10 mouse cellular contexts compared by ENCODE assay signal in genomic region chr4:41470684-41471383, GRCm38 (mm10). TPM values are rescaled to one million over a fixed set of nuclear protein-coding genes. Genes with fewer than 3 reads are reported as not detected.
DNase-seq lines count a peak whose midpoint lies in the region; ATAC-seq lines count a peak whose summit lies in the region.
"Had no signal": no experiment of that assay in that cellular context is flagged by ENCODE, and none has a peak within 500 bp of the region (broad histone marks: within the 10 kb centered on the region; RNA-seq: fewer than 3 reads in every experiment).

No protein-coding gene starts in this region.

- no peak overlapping the region for H3K4me2 ChIP-seq in heart, embryonic 13.5 days
- no peak overlapping the region for H3K4me2 ChIP-seq in embryonic facial prominence, embryonic 14.5 days (ENCODE audit: low read depth, low read length)
- no peak overlapping the region for H3K4me2 ChIP-seq in hindbrain, embryonic 16.5 days (ENCODE audit: low read length)
- H3K4me2 ChIP-seq in midbrain, embryonic 14.5 days (ENCODE audit: low read length): no peak overlapping the region
- H3K4me2 ChIP-seq: liver, embryonic 15.5 days had no signal

- H3K4me1 ChIP-seq in heart, embryonic 13.5 days: peaks cover 8% of the 10 kb centered on the region; the same call in 1 of the 2 replicates
- peaks cover 3% of the 10 kb centered on the region; the same call in 1 of the 2 replicates for H3K4me1 ChIP-seq in embryonic facial prominence, embryonic 14.5 days (ENCODE audit: control insufficient read depth, insufficient read depth, low read length)
- peaks cover 14% of the 10 kb centered on the region for H3K4me1 ChIP-seq in hindbrain, embryonic 16.5 days (ENCODE audit: control insufficient read depth, insufficient read depth, low read depth, low read length)
- peaks cover 7% of the 10 kb centered on the region; the same call in 1 of the 2 replicates for H3K4me1 ChIP-seq in midbrain, embryonic 14.5 days (ENCODE audit: control insufficient read depth, insufficient read depth, low read length)

- no peak for DNase-seq in heart, postnatal 36 days
- peak; percentile 66 for DNase-seq in embryonic facial prominence, embryonic 14.5 days (ENCODE audit: low spot score)
- peak; percentile 74 for DNase-seq in midbrain, embryonic 14.5 days
- no peak for DNase-seq in adrenal gland, postnatal 10 days
- no peak for DNase-seq in adrenal gland, adult (ENCODE audit: inconsistent age in 2 of 2, low spot score in 1 of 2)
- DNase-seq: cerebellum, adult 11 months had no signal

- H3K4me3 ChIP-seq in heart, embryonic 13.5 days: no peak overlapping the region
- H3K4me3 ChIP-seq in embryonic facial prominence, embryonic 14.5 days (ENCODE audit: low read depth, low read length): no peak overlapping the region
- H3K4me3 ChIP-seq in hindbrain, embryonic 16.5 days (ENCODE audit: low read length): no peak overlapping the region
- no peak overlapping the region for H3K4me3 ChIP-seq in midbrain, embryonic 14.5 days (replicated peaks; ENCODE audit: low read depth, low read length)
- H3K4me3 ChIP-seq: liver, embryonic 15.5 days had no signal

- H3K36me3 ChIP-seq in heart, embryonic 13.5 days: no peaks in the 10 kb centered on the region
- H3K36me3 ChIP-seq in embryonic facial prominence, embryonic 14.5 days (ENCODE audit: control insufficient read depth, insufficient read depth, low read length): no peaks in the 10 kb centered on the region
- H3K36me3 ChIP-seq in hindbrain, embryonic 16.5 days (ENCODE audit: control insufficient read depth, insufficient read depth, low read length): no peaks in the 10 kb centered on the region
- no peaks in the 10 kb centered on the region for H3K36me3 ChIP-seq in midbrain, embryonic 14.5 days (ENCODE audit: control insufficient read depth, insufficient read depth, low read length)
- H3K36me3 ChIP-seq: liver, embryonic 15.5 days had no signal

- no peaks in the 10 kb centered on the region for H3K27me3 ChIP-seq in heart, embryonic 13.5 days (replicated peaks)
- no peaks in the 10 kb centered on the region for H3K27me3 ChIP-seq in embryonic facial prominence, embryonic 14.5 days (replicated peaks; ENCODE audit: control insufficient read depth, insufficient read depth, low read length)
- H3K27me3 ChIP-seq in hindbrain, embryonic 16.5 days (replicated peaks; ENCODE audit: control insufficient read depth, insufficient read depth, low read length): no peaks in the 10 kb centered on the region
- no peaks in the 10 kb centered on the region for H3K27me3 ChIP-seq in midbrain, embryonic 14.5 days (ENCODE audit: control insufficient read depth, insufficient read depth, low read length)
- H3K27me3 ChIP-seq: liver, embryonic 15.5 days had no signal

- H3K9ac ChIP-seq in heart, embryonic 13.5 days: 0 out of 2 replicates have a peak overlapping the region, but pooled peaks have one; percentile 19
- no peak overlapping the region for H3K9ac ChIP-seq in embryonic facial prominence, embryonic 14.5 days (ENCODE audit: low read depth, low read length)
- no peak overlapping the region for H3K9ac ChIP-seq in hindbrain, embryonic 16.5 days (ENCODE audit: low read depth, low read length)
- no peak overlapping the region for H3K9ac ChIP-seq in midbrain, embryonic 14.5 days (replicated peaks; ENCODE audit: low read length)
- H3K9ac ChIP-seq: liver, embryonic 15.5 days had no signal

- intact Hi-C loops in heart, postnatal 36 days (cut with DNase I): no loop called here

- H3K27ac ChIP-seq in heart, embryonic 13.5 days (replicated peaks): no peak overlapping the region
- no peak overlapping the region for H3K27ac ChIP-seq in embryonic facial prominence, embryonic 14.5 days (replicated peaks; ENCODE audit: low read depth, low read length)
- H3K27ac ChIP-seq in hindbrain, embryonic 16.5 days (ENCODE audit: low read depth, low read length): peak overlapping the region; percentile 14
- H3K27ac ChIP-seq in midbrain, embryonic 14.5 days (replicated peaks; ENCODE audit: low read depth, low read length): peak overlapping the region; percentile 34; the same call in 1 of the 2 replicates
- H3K27ac ChIP-seq: liver, embryonic 15.5 days had no signal

- ATAC-seq in heart, embryonic 13.5 days (ENCODE audit: extremely low read depth, insufficient number of reproducible peaks, low FRiP score, low TSS enrichment): no peak
- peak; percentile 50; the same call in 1 of the 2 replicates for ATAC-seq in embryonic facial prominence, embryonic 14.5 days (ENCODE audit: low read depth)
- ATAC-seq in hindbrain, embryonic 16.5 days: peak; percentile 86
- ATAC-seq in midbrain, embryonic 14.5 days (ENCODE audit: low FRiP score, low TSS enrichment): peak; percentile 73
- ATAC-seq in CD4-positive, CD25-positive, alpha-beta regulatory T cell, adult 4 months: no peak

- WGBS in heart, embryonic 13.5 days: 45% methylated on average over 5 of the region's 5 CpGs
- 36% methylated on average over 5 of the region's 5 CpGs for WGBS in embryonic facial prominence, embryonic 14.5 days
- WGBS in hindbrain, embryonic 16.5 days: 19% methylated on average over 5 of the region's 5 CpGs
- WGBS in midbrain, embryonic 14.5 days: 21% methylated on average over 5 of the region's 5 CpGs

- H3K9me3 ChIP-seq in heart, embryonic 13.5 days: no peaks in the 10 kb centered on the region
- H3K9me3 ChIP-seq in embryonic facial prominence, embryonic 14.5 days (ENCODE audit: control insufficient read depth, low read length): no peaks in the 10 kb centered on the region
- no peaks in the 10 kb centered on the region for H3K9me3 ChIP-seq in hindbrain, embryonic 16.5 days (ENCODE audit: control insufficient read depth, low read length)
- no peaks in the 10 kb centered on the region for H3K9me3 ChIP-seq in midbrain, embryonic 14.5 days (ENCODE audit: control insufficient read depth, low read length)
- H3K9me3 ChIP-seq: liver, embryonic 15.5 days had no signal

RNA-seq across cellular contexts. Expression of gene Nudt2, which starts 5.9 kb away (rescaled TPM):
- polyA plus RNA-seq in heart, embryonic 13.5 days (2015; fragmentation: Nextera tagmentation; extraction: Ambion mirVana): 39.6 and 43.1 TPM in 2 replicates
- total RNA-seq in heart, postnatal 36 days (2021): 10 to 100 TPM; 29.0 to 32.7 TPM
- polyA plus RNA-seq in embryonic facial prominence, embryonic 14.5 days (2014; fragmentation: Nextera tagmentation; extraction: Ambion mirVana): 49.0 and 50.7 TPM in 2 replicates
- 74.1 and 76.8 TPM in 2 replicates for polyA plus RNA-seq in hindbrain, embryonic 16.5 days (2015; fragmentation: Nextera tagmentation; extraction: Ambion mirVana)
- polyA plus RNA-seq in midbrain, embryonic 14.5 days (2014; fragmentation: Nextera tagmentation; extraction: Ambion mirVana): 68.4 and 79.9 TPM in 2 replicates
- total RNA-seq in adrenal gland, postnatal 10 days (2021): 10 to 100 TPM; 30.2 to 30.9 TPM
- 10 to 100 TPM; 16.7 to 21.5 TPM for polyA plus RNA-seq in CD4-positive, CD25-positive, alpha-beta regulatory T cell, adult 4 months (2017; shearing (Covaris generic))

RNA-seq across cellular contexts. Expression of gene Kif24, which starts 6.1 kb away (rescaled TPM):
- polyA plus RNA-seq in heart, embryonic 13.5 days (2015; fragmentation: Nextera tagmentation; extraction: Ambion mirVana): 3.4 and 4.2 TPM in 2 replicates
- total RNA-seq in heart, postnatal 36 days (2021): 1 to 10 TPM in 1 of 2 experiments, under 1 TPM in 1; 0.35 to 1.2 TPM
- polyA plus RNA-seq in embryonic facial prominence, embryonic 14.5 days (2014; fragmentation: Nextera tagmentation; extraction: Ambion mirVana): 5.7 and 6.3 TPM in 2 replicates
- polyA plus RNA-seq in hindbrain, embryonic 16.5 days (2015; fragmentation: Nextera tagmentation; extraction: Ambion mirVana): 2.4 and 2.8 TPM in 2 replicates
- 3.3 and 3.7 TPM in 2 replicates for polyA plus RNA-seq in midbrain, embryonic 14.5 days (2014; fragmentation: Nextera tagmentation; extraction: Ambion mirVana)
- total RNA-seq in adrenal gland, postnatal 10 days (2021): 1 to 10 TPM; 2.8 to 4.5 TPM
- 1 to 10 TPM; 1.6 to 1.7 TPM for polyA plus RNA-seq in CD4-positive, CD25-positive, alpha-beta regulatory T cell, adult 4 months (2017; shearing (Covaris generic))

RNA-seq across cellular contexts. Expression of gene AI464131, which starts 32.0 kb away (rescaled TPM):
- polyA plus RNA-seq in heart, embryonic 13.5 days (2015; fragmentation: Nextera tagmentation; extraction: Ambion mirVana): 2.0 and 2.2 TPM in 2 replicates
- 10 to 100 TPM; 11.6 to 11.8 TPM for total RNA-seq in heart, postnatal 36 days (2021)
- 12.5 and 13.7 TPM in 2 replicates for polyA plus RNA-seq in embryonic facial prominence, embryonic 14.5 days (2014; fragmentation: Nextera tagmentation; extraction: Ambion mirVana)
- polyA plus RNA-seq in hindbrain, embryonic 16.5 days (2015; fragmentation: Nextera tagmentation; extraction: Ambion mirVana): 18.4 and 19.5 TPM in 2 replicates
- polyA plus RNA-seq in midbrain, embryonic 14.5 days (2014; fragmentation: Nextera tagmentation; extraction: Ambion mirVana): 7.2 and 8.0 TPM in 2 replicates
- 10 to 100 TPM; 13.3 to 17.4 TPM for total RNA-seq in adrenal gland, postnatal 10 days (2021)
- not detected for polyA plus RNA-seq in CD4-positive, CD25-positive, alpha-beta regulatory T cell, adult 4 months (2017; shearing (Covaris generic))

RNA-seq across cellular contexts. Expression of gene 1110017D15Rik, which starts 46.3 kb away (rescaled TPM):
- 0.44 TPM in 1 of 2 replicates, not detected in the other for polyA plus RNA-seq in heart, embryonic 13.5 days (2015; fragmentation: Nextera tagmentation; extraction: Ambion mirVana)
- under 1 TPM in 1 of 2 experiments, not detected in 1; 0.43 TPM for total RNA-seq in heart, postnatal 36 days (2021)
- polyA plus RNA-seq in embryonic facial prominence, embryonic 14.5 days (2014; fragmentation: Nextera tagmentation; extraction: Ambion mirVana): 6.0 and 16.3 TPM in 2 replicates
- 17.9 and 21.7 TPM in 2 replicates for polyA plus RNA-seq in hindbrain, embryonic 16.5 days (2015; fragmentation: Nextera tagmentation; extraction: Ambion mirVana)
- polyA plus RNA-seq in midbrain, embryonic 14.5 days (2014; fragmentation: Nextera tagmentation; extraction: Ambion mirVana): 12.9 and 13.2 TPM in 2 replicates
- under 1 TPM in 1 of 2 experiments, not detected in 1; 0.45 TPM for total RNA-seq in adrenal gland, postnatal 10 days (2021)
- not detected for polyA plus RNA-seq in CD4-positive, CD25-positive, alpha-beta regulatory T cell, adult 4 months (2017; shearing (Covaris generic))
- polyA plus RNA-seq: liver, embryonic 15.5 days had no signal

Comparison
In these comparisons a context has a peak if more than half of its experiments do, and no peak if none do; other contexts are left out.
1. ATAC-seq: peak in embryonic facial prominence, embryonic 14.5 days (single experiment), hindbrain, embryonic 16.5 days (single experiment) and midbrain, embryonic 14.5 days (single experiment); none in heart, embryonic 13.5 days (single experiment) and CD4-positive, CD25-positive, alpha-beta regulatory T cell, adult 4 months (single experiment).
2. H3K27ac ChIP-seq: peak in hindbrain, embryonic 16.5 days (single experiment) and midbrain, embryonic 14.5 days (single experiment); none in heart, embryonic 13.5 days (single experiment) and embryonic facial prominence, embryonic 14.5 days (single experiment).
3. DNase-seq: peak in embryonic facial prominence, embryonic 14.5 days (single experiment) and midbrain, embryonic 14.5 days (single experiment); none in heart, postnatal 36 days (0 of 2), adrenal gland, postnatal 10 days (single experiment) and adrenal gland, adult (0 of 2).